Mouse (Mus musculus) lung, adult 2 months (tissue): ENCODE results near the gene Higd1c.

Experiments used
- CTCF ChIP-seq: fragments of 200-500 bp; IDR thresholded peaks from 2 replicates; pipeline ENCODE4 v1.5.1; 2011; ENCODE audit warnings: mild to moderate bottlenecking, low read length, control low read depth; ENCODE audit not compliant: insufficient read depth
- POLR2A ChIP-seq: fragments of 200-500 bp; IDR thresholded peaks from 2 replicates; pipeline ENCODE4 v1.6.1; 2011; ENCODE audit warnings: low read depth, mild to moderate bottlenecking, control low read depth, low read length, borderline replicate concordance; ENCODE audit errors: extremely low read depth

DNA sequence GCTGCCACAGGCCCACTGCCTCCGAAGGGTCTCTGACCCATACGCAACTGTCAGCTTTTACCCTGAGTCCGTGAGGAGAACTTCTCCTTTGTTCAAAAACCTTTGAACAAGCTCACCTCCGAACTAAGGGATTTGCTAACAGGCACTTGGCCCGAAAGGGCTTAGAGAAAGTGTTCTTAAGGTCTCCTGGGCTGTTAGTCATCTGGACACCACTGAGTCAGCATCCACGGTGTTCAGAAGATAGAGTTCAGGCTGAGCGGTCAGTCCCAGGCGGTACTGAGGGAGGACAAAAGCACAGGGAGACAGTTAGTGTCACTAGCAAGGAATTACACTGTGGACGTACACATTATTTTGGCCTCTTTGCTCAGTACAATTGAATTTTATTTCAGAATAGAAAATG lies 24.5 kb downstream of the Higd1c start:
- no peak for TF ChIP-seq CTCF
- TF ChIP-seq POLR2A = no peak
